Mouse (Mus musculus) myocyte (in vitro differentiated cells): ENCODE data around the gene Itpripl2. TPM values are rescaled to one million over a fixed set of nuclear protein-coding genes. Genes with fewer than 3 reads are reported as not detected.
A peak's percentile ranks its signal among the peaks of the same experiment; 100 is the strongest.

Experiments used
- H3K27me3 ChIP-seq: one replicate; pipeline ENCODE4 v1.6.1; 2011; ENCODE audit not compliant: control insufficient read depth, insufficient read depth, insufficient read length
- H3K36me3 ChIP-seq: one replicate; pipeline ENCODE4 v1.6.1; 2011; ENCODE audit not compliant: control insufficient read depth, insufficient read depth
- H3K4me2 ChIP-seq: one replicate; pipeline ENCODE4 v1.6.1; 2011; ENCODE audit warnings: low read depth, control low read depth
- H3K4me3 ChIP-seq: one replicate; pipeline ENCODE4 v1.5.1; 2011; ENCODE audit warnings: mild to moderate bottlenecking, control low read depth, moderate library complexity
- H3K79me2 ChIP-seq: one replicate; pipeline ENCODE4 v1.6.1; 2011; ENCODE audit not compliant: control insufficient read depth, insufficient read depth
- H3ac ChIP-seq: one replicate; pipeline ENCODE4 v1.6.1; 2011; ENCODE audit not compliant: control insufficient read depth, insufficient read length
- CEBPB ChIP-seq: IDR thresholded peaks from 2 replicates; pipeline ENCODE4 v1.6.1; 2011; ENCODE audit warnings: mild to moderate bottlenecking, moderate library complexity; ENCODE audit not compliant: poor library complexity, insufficient read depth, severe bottlenecking
- E2F4 ChIP-seq: IDR thresholded peaks from one replicate; pipeline ENCODE4 v1.6.1; 2011; ENCODE audit warnings: mild to moderate bottlenecking, control low read depth, moderate library complexity; ENCODE audit not compliant: insufficient read depth
- MAX ChIP-seq: IDR thresholded peaks from one replicate; pipeline ENCODE4 v1.6.1; 2011; ENCODE audit warnings: low read depth, mild to moderate bottlenecking, control low read depth
- MYOD1 ChIP-seq, 3 experiments: IDR thresholded peaks; one replicate each; pipeline ENCODE4 v1.6.1; 2011; ENCODE audit warnings: control low read depth in 2 of 3, low read depth in 2 of 3, mild to moderate bottlenecking in 2 of 3, moderate library complexity in 1 of 3; ENCODE audit not compliant: insufficient read length in 2 of 3, control insufficient read depth in 1 of 3
- MYOG ChIP-seq, 3 experiments: IDR thresholded peaks; one replicate each; pipeline ENCODE4 v1.6.1; 2011; ENCODE audit warnings: control low read depth in 2 of 3, low read depth in 2 of 3, mild to moderate bottlenecking in 2 of 3; ENCODE audit not compliant: insufficient read length in 2 of 3, control insufficient read depth in 1 of 3, insufficient read depth in 1 of 3
- POLR2A ChIP-seq: IDR thresholded peaks from one replicate; pipeline ENCODE4 v1.6.1; 2011; ENCODE audit warnings: low read depth, mild to moderate bottlenecking, control low read depth, moderate library complexity; ENCODE audit not compliant: insufficient read length
- POLR2AphosphoS2 ChIP-seq: IDR thresholded peaks from one replicate; pipeline ENCODE4 v1.6.1; 2011; ENCODE audit warnings: low read depth, control low read depth; ENCODE audit not compliant: insufficient read length
- REST ChIP-seq: IDR thresholded peaks from one replicate; pipeline ENCODE4 v1.6.1; 2011; ENCODE audit warnings: mild to moderate bottlenecking, control low read depth, moderate library complexity; ENCODE audit not compliant: insufficient read depth, insufficient read length
- SRF ChIP-seq: IDR thresholded peaks from one replicate; pipeline ENCODE4 v1.6.1; 2011; ENCODE audit warnings: low read depth; ENCODE audit not compliant: control insufficient read depth, insufficient read length
- TCF12 ChIP-seq: IDR thresholded peaks from one replicate; pipeline ENCODE4 v1.6.1; 2011; ENCODE audit warnings: mild to moderate bottlenecking, control low read depth; ENCODE audit not compliant: poor library complexity, insufficient read depth, severe bottlenecking
- TCF3 ChIP-seq: IDR thresholded peaks from one replicate; pipeline ENCODE4 v1.6.1; 2011; ENCODE audit warnings: low read depth, control low read depth; ENCODE audit not compliant: insufficient read length
- USF1 ChIP-seq: IDR thresholded peaks from one replicate; pipeline ENCODE4 v1.6.1; 2011; ENCODE audit warnings: low read depth, mild to moderate bottlenecking, control low read depth, moderate library complexity
- polyA plus RNA-seq: library from polyadenylated mRNA; unstranded; fragments of >200 nt; fragmentation: generic; extraction: Trizol; gene quantifications from one replicate; pipeline ENCODE4 v1.2.1, GENCODE M21; 2012; ENCODE audit warnings: missing spikeins

The Itpripl2 gene
- polyA plus RNA-seq: 10.7 TPM

DNA sequence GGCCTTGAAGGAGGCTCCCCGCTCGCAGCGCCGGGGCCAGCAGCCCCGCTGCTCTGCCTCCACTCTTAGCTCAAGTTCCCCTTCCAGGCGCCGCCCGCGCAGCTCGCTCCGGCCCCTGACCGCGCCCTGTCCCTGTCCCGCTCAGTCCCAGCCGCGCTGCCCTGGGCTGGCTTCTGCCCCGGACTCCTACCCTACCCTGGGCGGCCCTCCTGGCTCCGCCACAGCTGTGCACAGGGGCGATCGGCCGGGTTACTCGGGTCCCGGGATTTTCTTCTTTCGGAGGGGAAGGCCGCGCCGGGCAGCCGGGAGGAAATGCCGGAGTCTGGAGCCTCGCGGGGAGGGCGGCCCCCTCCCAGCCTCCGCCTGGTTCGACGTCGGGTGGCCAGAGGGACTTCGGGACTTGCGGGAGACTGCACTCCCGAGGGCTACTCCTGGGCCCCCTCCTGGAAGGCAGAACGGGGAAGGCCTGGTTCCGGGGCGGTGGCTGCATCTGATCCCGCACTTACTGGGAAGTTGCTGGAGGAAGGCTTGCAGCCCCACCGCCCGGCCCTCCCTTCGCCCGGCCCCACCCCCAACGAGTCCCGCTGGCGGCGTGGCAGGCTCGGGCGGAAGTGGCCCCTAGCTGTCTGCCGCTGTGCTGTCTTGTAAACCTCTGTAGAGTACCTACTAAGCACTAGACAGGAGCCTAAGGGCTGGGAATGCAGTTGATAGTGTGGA is at the start of gene Itpripl2:
Gene Itpripl2, minus strand, starts transcription at position 545 of the 717 bp plus-strand sequence.
- peak within 1 kb of the TSS; percentile 85 for H3K4me2 ChIP-seq
- H3K79me2 ChIP-seq: peaks cover 47% of the 10 kb centered on the region
- H3K36me3 ChIP-seq: no peaks in the 10 kb centered on the region
- peak within 1 kb of the TSS; percentile 39 for H3K4me3 ChIP-seq
- no peaks in the 10 kb centered on the region for H3K27me3 ChIP-seq
- peak within 1 kb of the TSS; percentile 80 for H3ac ChIP-seq
- TF ChIP-seq CEBPB (no peak), POLR2A (peak; percentile 76), POLR2AphosphoS2 (peak; percentile 66), MYOD1 (IDR thresholded peaks at IDR 0.05; ENCODE audit: control insufficient read depth in 1 of 3, insufficient read length in 2 of 3, low read depth in 2 of 3) (peak in 2 of 3 experiments; percentile 10)

- Histone ChIP-seq H3K27me3 (no peaks in the 10 kb centered on the region), H3K4me2 (no peak overlapping the region), H3K79me2 (no peaks in the 10 kb centered on the region), H3ac (no peak overlapping the region), H3K36me3 (no peaks in the 10 kb centered on the region), H3K4me3 (no peak overlapping the region)
- TF ChIP-seq TCF3 (no peak), POLR2A (no peak), MYOG (IDR thresholded peaks at IDR 0.05; ENCODE audit: control insufficient read depth in 1 of 3, insufficient read depth in 1 of 3, insufficient read length in 2 of 3, low read depth in 2 of 3) (no peak), USF1 (no peak), POLR2AphosphoS2 (no peak), SRF (no peak), E2F4 (no peak), REST (no peak)
These were observed 43.3 kb upstream of the Itpripl2 start for GRCm38 (mm10) chr7:118535076-118535475.

GRCm38 (mm10) chr7:118534326-118534725 is 42.6 kb upstream of the Itpripl2 start:
- Histone ChIP-seq H3ac (no peak overlapping the region), H3K27me3 (no peaks in the 10 kb centered on the region), H3K4me2 (no peak overlapping the region), H3K79me2 (no peaks in the 10 kb centered on the region), H3K4me3 (no peak overlapping the region), H3K36me3 (no peaks in the 10 kb centered on the region)
- no peak for TF ChIP-seq REST
- TF ChIP-seq USF1: no peak
- TF ChIP-seq TCF12: no peak
- TF ChIP-seq POLR2A: no peak
- no peak for TF ChIP-seq POLR2AphosphoS2
- no peak for TF ChIP-seq MYOD1 (IDR thresholded peaks at IDR 0.05; ENCODE audit: control insufficient read depth in 1 of 3, insufficient read length in 2 of 3, low read depth in 2 of 3)
- no peak for TF ChIP-seq E2F4
- no peak for TF ChIP-seq TCF3
- TF ChIP-seq CEBPB: no peak
- no peak for TF ChIP-seq MYOG (IDR thresholded peaks at IDR 0.05; ENCODE audit: control insufficient read depth in 1 of 3, insufficient read depth in 1 of 3, insufficient read length in 2 of 3, low read depth in 2 of 3)
- no peak for TF ChIP-seq SRF
- TF ChIP-seq MAX: no peak

- no peaks in the 10 kb centered on the region for H3K36me3 ChIP-seq
- peak within 1 kb of the TSS; percentile 88 for H3K4me2 ChIP-seq
- no peaks in the 10 kb centered on the region for H3K79me2 ChIP-seq
- H3K4me3 ChIP-seq: peak within 1 kb of the TSS; percentile 39
- no peaks in the 10 kb centered on the region for H3K27me3 ChIP-seq
- TF ChIP-seq TCF12: no peak
- no peak for TF ChIP-seq POLR2A
- TF ChIP-seq E2F4: peak; percentile 15
- TF ChIP-seq MYOG (IDR thresholded peaks at IDR 0.05; ENCODE audit: control insufficient read depth in 1 of 3, insufficient read depth in 1 of 3, insufficient read length in 2 of 3, low read depth in 2 of 3): no peak
- peak within 1 kb of the TSS; percentile 86 for H3ac ChIP-seq
These were observed 41.4 kb upstream of the Itpripl2 start, which contains the start of gene Coq7 for GRCm38 (mm10) chr7:118533178-118533578. Coq7 (minus strand) TSS chr7:118533356.

DNA sequence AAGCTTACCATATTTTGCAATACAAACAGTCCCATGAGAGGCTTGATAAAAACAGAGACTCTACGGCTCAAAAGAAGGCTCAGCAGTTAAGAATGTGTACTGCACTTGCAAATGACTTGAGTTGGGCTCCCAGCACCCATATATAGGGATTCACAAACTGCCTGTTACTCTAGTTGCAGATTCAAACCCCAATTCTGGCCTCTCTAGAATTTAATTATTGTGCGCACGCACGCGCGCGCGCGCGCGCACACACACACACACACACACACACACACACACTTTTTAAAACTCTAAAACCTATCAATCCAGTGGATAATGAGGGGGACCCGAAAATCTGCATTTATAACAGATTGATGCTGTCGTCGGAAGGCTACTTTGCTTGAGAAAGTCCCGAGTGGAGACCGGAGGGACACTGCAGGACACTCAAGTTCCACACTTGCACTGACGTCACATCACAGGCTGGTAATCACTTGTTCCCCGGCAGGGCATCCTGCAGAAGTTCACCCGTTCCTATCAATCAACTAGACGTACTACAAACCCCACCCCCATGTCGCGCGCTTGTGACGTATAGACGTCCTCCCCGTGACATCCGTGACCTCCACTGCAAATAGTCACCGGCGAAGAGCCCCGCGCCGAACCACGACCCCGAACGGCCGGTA is 40.9 kb upstream of the Itpripl2 start:
- Histone ChIP-seq H3K27me3 (no peaks in the 10 kb centered on the region), H3K79me2 (no peaks in the 10 kb centered on the region), H3K4me3 (peak overlapping the region; percentile 39), H3ac (peak overlapping the region; percentile 86), H3K36me3 (no peaks in the 10 kb centered on the region), H3K4me2 (peak overlapping the region; percentile 87)
- TF ChIP-seq POLR2A (peak; percentile 35), USF1 (peak; percentile 34), REST (no peak), POLR2AphosphoS2 (peak; percentile 55), SRF (no peak)
